Mouse (Mus musculus) layer of hippocampus, adult 8-10 months (tissue): ENCODE results near the gene Tmprss11g. TPM values are rescaled to one million over a fixed set of nuclear protein-coding genes. Genes with fewer than 3 reads are reported as not detected.

Experiments
- DNase-seq, 2 experiments: peaks; one replicate each; pipeline ENCODE4 v3.0.0; 2022; ENCODE audit warnings: low spot score in 2 of 2
- total RNA-seq, 4 experiments: library from RNA; stranded (reverse); gene quantifications; 2 replicates each; pipeline ENCODE4 v1.2.4; 2022

Tmprss11g gene
- total RNA-seq = not detected

- DNase-seq = no peak
Observed at GRCm38 (mm10) chr5:86518500-86518899, at the start of gene Tmprss11g. Gene Tmprss11g, minus strand, starts transcription at chr5:86518600.

GRCm38 (mm10) chr5:86546693-86547092 lies 28.3 kb upstream of the Tmprss11g start:
- no peak for DNase-seq

GRCm38 (mm10) chr5:86540601-86541000 lies 22.2 kb upstream of the Tmprss11g start:
- no peak for DNase-seq

GRCm38 (mm10) chr5:86528725-86529124 lies 10.3 kb upstream of the Tmprss11g start:
- peak in 1 of 2 experiments; percentile 3 for DNase-seq

GRCm38 (mm10) chr5:86511538-86511937 lies 6.9 kb downstream of the Tmprss11g start:
- DNase-seq = no peak

GRCm38 (mm10) chr5:86493453-86493852 lies 24.9 kb downstream of the Tmprss11g start:
- DNase-seq = no peak

- no peak for DNase-seq
Observed at GRCm38 (mm10) chr5:86482562-86482961, 35.8 kb downstream of the Tmprss11g start.

- no peak for DNase-seq
Observed at GRCm38 (mm10) chr5:86482031-86482430, 36.4 kb downstream of the Tmprss11g start.

- DNase-seq = no peak
Observed at GRCm38 (mm10) chr5:86473859-86474258, 44.5 kb downstream of the Tmprss11g start.

- DNase-seq = no peak
Observed at GRCm38 (mm10) chr5:86468890-86469289, 49.5 kb downstream of the Tmprss11g start, which contains the start of gene Tmprss11a. Gene Tmprss11a, minus strand, starts transcription at chr5:86468990.

- no peak for DNase-seq
Observed at GRCm38 (mm10) chr5:86439306-86439705, 79.1 kb downstream of the Tmprss11g start.

GRCm38 (mm10) chr5:86438548-86438947 lies 79.9 kb downstream of the Tmprss11g start:
- no peak for DNase-seq

Other genes starting within 250 kb of the Tmprss11g start
- gene Tmprss11c, start 229.3 kb downstream of the Tmprss11g start, total RNA-seq = not detected
- gene Tmprss11d, start 145.2 kb downstream of the Tmprss11g start, total RNA-seq = not detected
- under 1 TPM in 1 of 4 experiments, not detected in 3; 0.22 TPM for gene Tmprss11a, start 49.6 kb downstream of the Tmprss11g start, total RNA-seq
- not detected for gene Tmprss11f, start 113.8 kb upstream of the Tmprss11g start, total RNA-seq
- gene Tmprss11b, start 157.8 kb upstream of the Tmprss11g start, total RNA-seq = not detected
- not detected for gene Tmprss11e, start 227.2 kb upstream of the Tmprss11g start, total RNA-seq